Mouse (Mus musculus): Measurements from ENCODE around the gene Mmp17. TPM values are rescaled to one million over a fixed set of nuclear protein-coding genes. Genes with fewer than 3 reads are reported as not detected.

Mmp17 gene
- polyA plus RNA-seq (2016; fragmentation: Nextera tagmentation; extraction: Ambion mirVana) = 0.71 and 1.3 TPM in 2 replicates

- no peaks in the 10 kb centered on the region for H3K9me3 ChIP-seq
- H3K4me3 ChIP-seq = peak within 1 kb of the TSS; percentile 81
- H3K27me3 ChIP-seq (ENCODE audit: insufficient read depth, poor library complexity, severe bottlenecking) = peaks cover 73% of the 10 kb centered on the region
- peaks cover 31% of the 10 kb centered on the region for H3K4me1 ChIP-seq
- under 1% methylated on average over 80 of the region's 80 CpGs for WGBS
- no peaks in the 10 kb centered on the region for H3K36me3 ChIP-seq
- H3K27ac ChIP-seq = peak within 1 kb of the TSS; percentile 84
- DNase-seq (ENCODE audit: low spot score) = peak; percentile 91
These were observed at the start of gene Mmp17 for GRCm38 (mm10) chr5:129583761-129584582. Gene Mmp17, plus strand, starts transcription at chr5:129584169.

- no peaks in the 10 kb centered on the region for H3K9me3 ChIP-seq
- H3K27ac ChIP-seq = 0 out of 2 replicates have a peak overlapping the region, but pooled peaks have one; percentile 4
- H3K4me1 ChIP-seq = peaks cover 24% of the 10 kb centered on the region
- H3K4me3 ChIP-seq = no peak overlapping the region
- peaks cover 48% of the 10 kb centered on the region for H3K36me3 ChIP-seq
- no peak for DNase-seq (ENCODE audit: low spot score)
- WGBS = 71% methylated on average over 2 of the region's 2 CpGs
- H3K27me3 ChIP-seq (ENCODE audit: insufficient read depth, poor library complexity, severe bottlenecking) = no peaks in the 10 kb centered on the region
These were observed 49.5 kb upstream of the Mmp17 start for GRCm38 (mm10) chr5:129534500-129534899.

GRCm38 (mm10) chr5:129535021-129535420 is 48.9 kb upstream of the Mmp17 start:
- 92% methylated on average over 2 of the region's 2 CpGs for WGBS
- H3K27me3 ChIP-seq (ENCODE audit: insufficient read depth, poor library complexity, severe bottlenecking) = no peaks in the 10 kb centered on the region
- H3K9me3 ChIP-seq = no peaks in the 10 kb centered on the region
- H3K27ac ChIP-seq = no peak overlapping the region
- H3K4me1 ChIP-seq = peaks cover 24% of the 10 kb centered on the region
- H3K4me3 ChIP-seq = no peak overlapping the region
- DNase-seq (ENCODE audit: low spot score) = no peak
- H3K36me3 ChIP-seq = peaks cover 48% of the 10 kb centered on the region

- H3K4me1 ChIP-seq = peaks cover 24% of the 10 kb centered on the region
- H3K9me3 ChIP-seq = no peaks in the 10 kb centered on the region
- H3K27me3 ChIP-seq (ENCODE audit: insufficient read depth, poor library complexity, severe bottlenecking) = no peaks in the 10 kb centered on the region
- WGBS = 65% methylated on average over 3 of the region's 3 CpGs
- H3K27ac ChIP-seq = no peak overlapping the region
- DNase-seq (ENCODE audit: low spot score) = no peak
- no peak overlapping the region for H3K4me3 ChIP-seq
- H3K36me3 ChIP-seq = peaks cover 51% of the 10 kb centered on the region
These were observed 48.5 kb upstream of the Mmp17 start for GRCm38 (mm10) chr5:129535431-129535830.

GRCm38 (mm10) chr5:129538826-129539225 is 45.1 kb upstream of the Mmp17 start:
- Histone ChIP-seq H3K4me1 (peaks cover 23% of the 10 kb centered on the region), H3K27ac (no peak overlapping the region), H3K27me3 (ENCODE audit: insufficient read depth, poor library complexity, severe bottlenecking) (no peaks in the 10 kb centered on the region), H3K9me3 (no peaks in the 10 kb centered on the region), H3K36me3 (peaks cover 69% of the 10 kb centered on the region), H3K4me3 (no peak overlapping the region)
- DNase-seq (ENCODE audit: low spot score) = no peak
- WGBS = 91% methylated on average over 4 of the region's 4 CpGs

GRCm38 (mm10) chr5:129542236-129542635 is 41.7 kb upstream of the Mmp17 start:
- Histone ChIP-seq H3K36me3 (peaks cover 75% of the 10 kb centered on the region), H3K9me3 (no peaks in the 10 kb centered on the region), H3K27ac (no peak overlapping the region), H3K27me3 (ENCODE audit: insufficient read depth, poor library complexity, severe bottlenecking) (no peaks in the 10 kb centered on the region), H3K4me3 (no peak overlapping the region), H3K4me1 (peaks cover 4% of the 10 kb centered on the region; the same call in 1 of the 2 replicates)
- 89% methylated on average over 3 of the region's 3 CpGs for WGBS
- DNase-seq (ENCODE audit: low spot score) = no peak

GRCm38 (mm10) chr5:129545787-129546186 is 38.2 kb upstream of the Mmp17 start:
- Histone ChIP-seq H3K27me3 (ENCODE audit: insufficient read depth, poor library complexity, severe bottlenecking) (no peaks in the 10 kb centered on the region), H3K9me3 (no peaks in the 10 kb centered on the region), H3K36me3 (peaks cover 88% of the 10 kb centered on the region), H3K4me1 (no peaks in the 10 kb centered on the region), H3K4me3 (no peak overlapping the region), H3K27ac (no peak overlapping the region)
- DNase-seq (ENCODE audit: low spot score) = no peak
- WGBS = 91% methylated on average over 9 of the region's 9 CpGs

GRCm38 (mm10) chr5:129549716-129550115 is 34.3 kb upstream of the Mmp17 start:
- DNase-seq (ENCODE audit: low spot score) = no peak
- peaks cover 88% of the 10 kb centered on the region for H3K36me3 ChIP-seq
- H3K4me3 ChIP-seq = no peak overlapping the region
- 95% methylated on average over 12 of the region's 12 CpGs for WGBS
- H3K4me1 ChIP-seq = no peaks in the 10 kb centered on the region
- H3K9me3 ChIP-seq = no peaks in the 10 kb centered on the region
- no peak overlapping the region for H3K27ac ChIP-seq
- H3K27me3 ChIP-seq (ENCODE audit: insufficient read depth, poor library complexity, severe bottlenecking) = no peaks in the 10 kb centered on the region

GRCm38 (mm10) chr5:129550790-129551189 is 33.2 kb upstream of the Mmp17 start:
- 97% methylated on average over 6 of the region's 6 CpGs for WGBS
- Histone ChIP-seq H3K36me3 (peaks cover 96% of the 10 kb centered on the region), H3K9me3 (no peaks in the 10 kb centered on the region), H3K4me1 (no peaks in the 10 kb centered on the region), H3K27me3 (ENCODE audit: insufficient read depth, poor library complexity, severe bottlenecking) (no peaks in the 10 kb centered on the region), H3K27ac (no peak overlapping the region), H3K4me3 (no peak overlapping the region)
- DNase-seq (ENCODE audit: low spot score) = no peak

GRCm38 (mm10) chr5:129551991-129552390 is 32.0 kb upstream of the Mmp17 start:
- Histone ChIP-seq H3K27me3 (ENCODE audit: insufficient read depth, poor library complexity, severe bottlenecking) (no peaks in the 10 kb centered on the region), H3K27ac (no peak overlapping the region), H3K4me1 (no peaks in the 10 kb centered on the region), H3K36me3 (peaks cover 94% of the 10 kb centered on the region), H3K9me3 (no peaks in the 10 kb centered on the region), H3K4me3 (no peak overlapping the region)
- WGBS = 95% methylated on average over 2 of the region's 2 CpGs
- DNase-seq (ENCODE audit: low spot score) = no peak

GRCm38 (mm10) chr5:129553642-129554041 is 30.3 kb upstream of the Mmp17 start:
- Histone ChIP-seq H3K36me3 (peaks cover 95% of the 10 kb centered on the region), H3K9me3 (no peaks in the 10 kb centered on the region), H3K27ac (no peak overlapping the region), H3K4me1 (no peaks in the 10 kb centered on the region), H3K4me3 (no peak overlapping the region), H3K27me3 (ENCODE audit: insufficient read depth, poor library complexity, severe bottlenecking) (no peaks in the 10 kb centered on the region)
- WGBS = 90% methylated on average over 6 of the region's 6 CpGs
- no peak for DNase-seq (ENCODE audit: low spot score)

GRCm38 (mm10) chr5:129558591-129558990 is 25.4 kb upstream of the Mmp17 start:
- peaks cover 94% of the 10 kb centered on the region for H3K36me3 ChIP-seq
- 85% methylated on average over 5 of the region's 5 CpGs for WGBS
- no peaks in the 10 kb centered on the region for H3K27me3 ChIP-seq (ENCODE audit: insufficient read depth, poor library complexity, severe bottlenecking)
- no peak overlapping the region for H3K4me3 ChIP-seq
- DNase-seq (ENCODE audit: low spot score) = no peak
- H3K4me1 ChIP-seq = no peaks in the 10 kb centered on the region
- H3K27ac ChIP-seq = no peak overlapping the region
- H3K9me3 ChIP-seq = no peaks in the 10 kb centered on the region

- no peak for DNase-seq (ENCODE audit: low spot score)
- H3K9me3 ChIP-seq = no peaks in the 10 kb centered on the region
- H3K27me3 ChIP-seq (ENCODE audit: insufficient read depth, poor library complexity, severe bottlenecking) = no peaks in the 10 kb centered on the region
- H3K27ac ChIP-seq = no peak overlapping the region
- no peaks in the 10 kb centered on the region for H3K4me1 ChIP-seq
- H3K36me3 ChIP-seq = peaks cover 94% of the 10 kb centered on the region
- H3K4me3 ChIP-seq = no peak overlapping the region
- WGBS = 82% methylated on average over 11 of the region's 11 CpGs
These were observed 24.7 kb upstream of the Mmp17 start for GRCm38 (mm10) chr5:129559283-129559682.

All from heart, embryonic 10.5 days (tissue).